Mouse (Mus musculus) embryonic facial prominence, embryonic 11.5 days (tissue): Measurements from ENCODE around the gene Cox15. TPM values are rescaled to one million over a fixed set of nuclear protein-coding genes. Genes with fewer than 3 reads are reported as not detected.
A peak's percentile ranks its signal among the peaks of the same experiment; 100 is the strongest.

Experiments
- ATAC-seq: fragments of 200-750 bp; cut with Nextera tagmentation; replicated peaks from 2 replicates; pipeline ENCODE4 v1.8.0; 2017; ENCODE audit warnings: low read depth; ENCODE audit not compliant: insufficient number of reproducible peaks, low FRiP score, low TSS enrichment
- DNase-seq: peaks from one replicate; pipeline ENCODE4 v3.0.0-alpha.2; 2015; ENCODE audit warnings: low spot score
- H3K27ac ChIP-seq: fragments of 300-500 bp; sonication (generic); replicated peaks from 2 replicates; pipeline ENCODE4 v1.5.1; 2014; ENCODE audit warnings: mild to moderate bottlenecking, low read depth, low read length, control low read depth
- H3K27me3 ChIP-seq: fragments of 300-500 bp; sonication (generic); 2 replicates; pipeline ENCODE4 v1.6.1; 2014; ENCODE audit warnings: mild to moderate bottlenecking, low read length, moderate library complexity, mixed read lengths; ENCODE audit not compliant: control insufficient read depth, insufficient read depth
- H3K36me3 ChIP-seq: fragments of 300-500 bp; sonication (generic); replicated peaks from 2 replicates; pipeline ENCODE4 v1.6.1; 2014; ENCODE audit warnings: low read depth, mild to moderate bottlenecking, low read length, moderate library complexity, mixed read lengths; ENCODE audit not compliant: control insufficient read depth, insufficient read depth
- H3K4me1 ChIP-seq: fragments of 300-500 bp; sonication (generic); 2 replicates; pipeline ENCODE4 v1.6.1; 2014; ENCODE audit warnings: low read length, mixed read lengths; ENCODE audit not compliant: control insufficient read depth, insufficient read depth
- H3K4me2 ChIP-seq: fragments of 300-500 bp; sonication (generic); 2 replicates; pipeline ENCODE4 v1.6.1; 2014; ENCODE audit warnings: low read depth, mild to moderate bottlenecking, control low read depth, low read length, moderate library complexity
- H3K4me3 ChIP-seq: fragments of 300-500 bp; sonication (generic); 2 replicates; pipeline ENCODE4 v1.5.1; 2014; ENCODE audit warnings: low read depth, low read length, control low read depth
- H3K9ac ChIP-seq: fragments of 300-500 bp; sonication (generic); replicated peaks from 2 replicates; pipeline ENCODE4 v1.6.1; 2014; ENCODE audit warnings: mild to moderate bottlenecking, control low read depth, low read length
- H3K9me3 ChIP-seq: fragments of 300-500 bp; sonication (generic); replicated peaks from 2 replicates; pipeline ENCODE4 v1.6.1; 2016; ENCODE audit warnings: mild to moderate bottlenecking, low read length, inconsistent platforms, mixed read lengths; ENCODE audit not compliant: control insufficient read depth
- WGBS: fragments of 180-500 bp; shearing (Covaris S2); extraction: QIAGEN DNeasy Blood & Tissue Kit; methylation state at CpG from one replicate; pipeline ENCODE4 v1.1.7; 2014; 5-methylcytosine and 5-hydroxymethylcytosine counted together
- polyA plus RNA-seq: library from polyadenylated mRNA; unstranded; fragments of >200 nt; fragmentation: Nextera tagmentation; extraction: Ambion mirVana; gene quantifications from 2 replicates; pipeline ENCODE4 v1.2.1, GENCODE M21; 2014

The Cox15 gene
- polyA plus RNA-seq, 1 experiment from 2014 or later: 7.2 TPM

GRCm38 (mm10) chr19:43770584-43770983, 17.8 kb upstream of the Cox15 start:
- WGBS: 91% methylated on average over 4 of the region's 4 CpGs
- DNase-seq: no peak
- Histone ChIP-seq H3K4me1 (no peaks in the 10 kb centered on the region), H3K36me3 (no peaks in the 10 kb centered on the region), H3K9ac (no peak overlapping the region), H3K27ac (no peak overlapping the region), H3K4me3 (no peak overlapping the region), H3K27me3 (no peaks in the 10 kb centered on the region), H3K9me3 (no peaks in the 10 kb centered on the region), H3K4me2 (no peak overlapping the region)
- no peak for ATAC-seq

GRCm38 (mm10) chr19:43769366-43769960, 16.7 kb upstream of the Cox15 start:
- no peaks in the 10 kb centered on the region for H3K9me3 ChIP-seq
- 83% methylated on average over 5 of the region's 5 CpGs for WGBS
- no peaks in the 10 kb centered on the region for H3K4me1 ChIP-seq
- H3K4me3 ChIP-seq: no peak overlapping the region
- H3K4me2 ChIP-seq: no peak overlapping the region
- no peaks in the 10 kb centered on the region for H3K27me3 ChIP-seq
- no peak overlapping the region for H3K27ac ChIP-seq
- ATAC-seq: no peak
- no peak for DNase-seq
- H3K36me3 ChIP-seq: no peaks in the 10 kb centered on the region
- H3K9ac ChIP-seq: no peak overlapping the region

- DNase-seq: no peak
- H3K36me3 ChIP-seq: no peaks in the 10 kb centered on the region
- no peak overlapping the region for H3K9ac ChIP-seq
- H3K4me1 ChIP-seq: no peaks in the 10 kb centered on the region
- H3K27me3 ChIP-seq: no peaks in the 10 kb centered on the region
- H3K27ac ChIP-seq: no peak overlapping the region
- no peak overlapping the region for H3K4me2 ChIP-seq
- no peaks in the 10 kb centered on the region for H3K9me3 ChIP-seq
- no peak for ATAC-seq
- 82% methylated on average over 9 of the region's 9 CpGs for WGBS
- H3K4me3 ChIP-seq: no peak overlapping the region
Observed at GRCm38 (mm10) chr19:43767549-43768322, 14.9 kb upstream of the Cox15 start.

- no peak for ATAC-seq
Observed at GRCm38 (mm10) chr19:43766451-43766850, 13.7 kb upstream of the Cox15 start.

GRCm38 (mm10) chr19:43762410-43762809, 9.6 kb upstream of the Cox15 start:
- Histone ChIP-seq H3K27ac (no peak overlapping the region), H3K4me1 (no peaks in the 10 kb centered on the region), H3K4me2 (no peak overlapping the region), H3K36me3 (no peaks in the 10 kb centered on the region), H3K9me3 (no peaks in the 10 kb centered on the region), H3K4me3 (no peak overlapping the region), H3K9ac (no peak overlapping the region), H3K27me3 (no peaks in the 10 kb centered on the region)
- DNase-seq: no peak
- 81% methylated on average over 2 of the region's 2 CpGs for WGBS
- ATAC-seq: no peak

More at GRCm38 (mm10) chr19:43766451-43766850, 13.7 kb upstream of the Cox15 start:
- Histone ChIP-seq H3K27ac (no peak overlapping the region), H3K36me3 (no peaks in the 10 kb centered on the region), H3K9ac (no peak overlapping the region), H3K4me3 (no peak overlapping the region), H3K27me3 (no peaks in the 10 kb centered on the region), H3K9me3 (no peaks in the 10 kb centered on the region), H3K4me2 (no peak overlapping the region), H3K4me1 (no peaks in the 10 kb centered on the region)
- no peak for DNase-seq
- whole genome bisulfite sequencing: 89% methylated on average over 5 of the region's 5 CpGs

GRCm38 (mm10) chr19:43761543-43762256, 8.9 kb upstream of the Cox15 start:
- Histone ChIP-seq H3K27me3 (no peaks in the 10 kb centered on the region), H3K4me3 (no peak overlapping the region), H3K4me1 (no peaks in the 10 kb centered on the region), H3K4me2 (no peak overlapping the region), H3K9ac (no peak overlapping the region), H3K36me3 (no peaks in the 10 kb centered on the region), H3K27ac (no peak overlapping the region), H3K9me3 (no peaks in the 10 kb centered on the region)
- DNase-seq: no peak
- no peak for ATAC-seq

- Histone ChIP-seq H3K4me3 (no peak overlapping the region), H3K9ac (no peak overlapping the region), H3K27ac (no peak overlapping the region), H3K9me3 (no peaks in the 10 kb centered on the region), H3K4me1 (no peaks in the 10 kb centered on the region), H3K4me2 (no peak overlapping the region), H3K27me3 (no peaks in the 10 kb centered on the region), H3K36me3 (no peaks in the 10 kb centered on the region)
- 24% methylated on average over 6 of the region's 6 CpGs for WGBS
- ATAC-seq: no peak
- DNase-seq: peak; percentile 85
Observed at GRCm38 (mm10) chr19:43760504-43760903, 7.7 kb upstream of the Cox15 start.

GRCm38 (mm10) chr19:43754872-43755271, 2.1 kb upstream of the Cox15 start:
- Histone ChIP-seq H3K9me3 (no peaks in the 10 kb centered on the region), H3K4me2 (no peak overlapping the region), H3K27me3 (no peaks in the 10 kb centered on the region), H3K4me3 (no peak overlapping the region), H3K4me1 (no peaks in the 10 kb centered on the region), H3K27ac (no peak overlapping the region), H3K9ac (no peak overlapping the region), H3K36me3 (no peaks in the 10 kb centered on the region)
- DNase-seq (no peak), ATAC-seq (no peak)
- 75% methylated on average over 2 of the region's 2 CpGs for WGBS
